Mouse (Mus musculus): Measurements from ENCODE around the gene Ggcx. TPM values are rescaled to one million over a fixed set of nuclear protein-coding genes. Genes with fewer than 3 reads are reported as not detected.

Ggcx gene
- polyA plus RNA-seq, 1 experiment from 2014 or later, result 9.4 TPM

GRCm38 (mm10) chr6:72383952-72384351 is 30.2 kb upstream of the Ggcx start:
- H3K36me3 ChIP-seq (ENCODE audit: control insufficient read depth, insufficient read depth, low read length), result no peaks in the 10 kb centered on the region
- no peak overlapping the region for H3K4me3 ChIP-seq (ENCODE audit: low read depth, low read length)
- peaks cover 6% of the 10 kb centered on the region; the same call in 1 of the 2 replicates for H3K4me1 ChIP-seq (ENCODE audit: control insufficient read depth, insufficient read depth, low read length)
- H3K4me2 ChIP-seq, result no peak overlapping the region
- H3K9me3 ChIP-seq (ENCODE audit: control insufficient read depth, low read length), result no peaks in the 10 kb centered on the region
- no peak for ATAC-seq (ENCODE audit: low FRiP score)
- H3K9ac ChIP-seq (ENCODE audit: low read length), result no peak overlapping the region
- WGBS, result 88% methylated on average over 7 of the region's 7 CpGs
- DNase-seq (ENCODE audit: low spot score, missing footprints), result no peak
- no peak overlapping the region for H3K27ac ChIP-seq (ENCODE audit: low read depth, low read length)
- H3K27me3 ChIP-seq (ENCODE audit: control insufficient read depth, insufficient read depth, low read length), result peaks cover 16% of the 10 kb centered on the region

DNA sequence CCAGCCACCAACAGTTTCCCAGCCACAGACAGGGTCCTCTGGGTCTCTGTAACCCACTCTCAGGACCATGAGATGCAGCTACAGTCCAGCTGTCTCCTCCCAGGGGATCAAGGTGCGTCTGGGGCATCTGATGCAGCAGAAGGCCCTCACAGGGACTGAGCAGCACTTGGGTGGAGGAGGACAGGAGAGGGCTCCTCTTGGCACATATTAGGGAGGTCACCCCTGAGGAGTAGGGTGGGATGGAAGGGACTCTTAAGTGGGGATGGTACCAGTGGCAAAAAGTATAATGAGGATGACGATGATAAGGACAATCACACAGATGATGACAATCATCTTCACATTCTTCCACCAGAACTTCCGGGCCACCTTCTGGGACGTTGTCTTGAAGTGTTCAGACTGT is 28.9 kb upstream of the Ggcx start:
- no peak for ATAC-seq (ENCODE audit: low FRiP score)
- no peaks in the 10 kb centered on the region for H3K36me3 ChIP-seq (ENCODE audit: control insufficient read depth, insufficient read depth, low read length)
- 86% methylated on average over 4 of the region's 4 CpGs for WGBS

DNA sequence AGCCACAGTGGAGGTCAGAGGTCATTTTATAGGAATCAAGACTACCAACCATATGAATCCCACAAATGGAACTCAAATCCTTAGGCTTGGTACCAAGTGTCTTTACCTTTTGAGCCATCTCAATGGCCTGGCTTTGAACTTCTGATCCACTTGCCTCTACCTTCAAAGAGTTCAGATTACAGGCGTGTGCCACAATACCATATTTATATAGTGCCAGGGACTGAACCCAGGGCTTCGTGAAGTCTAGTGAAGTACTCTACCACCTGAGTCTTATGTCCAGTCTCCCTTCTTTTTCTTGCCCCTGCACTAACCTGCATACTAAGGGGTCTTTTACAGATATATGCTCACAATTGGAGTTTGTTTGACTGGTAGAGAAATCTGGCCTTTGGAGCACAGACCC is 27.5 kb upstream of the Ggcx start:
- H3K4me3 ChIP-seq (ENCODE audit: low read depth, low read length), result no peak overlapping the region
- H3K9me3 ChIP-seq (ENCODE audit: control insufficient read depth, low read length), result no peaks in the 10 kb centered on the region
- H3K9ac ChIP-seq (ENCODE audit: low read length), result no peak overlapping the region
- H3K4me1 ChIP-seq (ENCODE audit: control insufficient read depth, insufficient read depth, low read length), result peaks cover 7% of the 10 kb centered on the region
- H3K27ac ChIP-seq (ENCODE audit: low read depth, low read length), result no peak overlapping the region
- no peaks in the 10 kb centered on the region for H3K36me3 ChIP-seq (ENCODE audit: control insufficient read depth, insufficient read depth, low read length)
- H3K4me2 ChIP-seq, result no peak overlapping the region
- no peak for ATAC-seq (ENCODE audit: low FRiP score)
- H3K27me3 ChIP-seq (ENCODE audit: control insufficient read depth, insufficient read depth, low read length), result no peaks in the 10 kb centered on the region; the same call in 1 of the 2 replicates
- DNase-seq (ENCODE audit: low spot score, missing footprints), result no peak
- WGBS, result 81% methylated on average over 2 of the region's 2 CpGs

More for the DNA sequence above, 28.9 kb upstream of the Ggcx start:
- peaks cover 4% of the 10 kb centered on the region for H3K27me3 ChIP-seq (ENCODE audit: control insufficient read depth, insufficient read depth, low read length)
- H3K4me3 ChIP-seq (ENCODE audit: low read depth, low read length), result no peak overlapping the region
- H3K9ac ChIP-seq (ENCODE audit: low read length), result no peak overlapping the region
- H3K4me1 ChIP-seq (ENCODE audit: control insufficient read depth, insufficient read depth, low read length), result peaks cover 8% of the 10 kb centered on the region
- H3K4me2 ChIP-seq, result no peak overlapping the region
- no peak for DNase-seq (ENCODE audit: low spot score, missing footprints)
- no peaks in the 10 kb centered on the region for H3K9me3 ChIP-seq (ENCODE audit: control insufficient read depth, low read length)
- no peak overlapping the region for H3K27ac ChIP-seq (ENCODE audit: low read depth, low read length)

GRCm38 (mm10) chr6:72387816-72388215 is 26.3 kb upstream of the Ggcx start:
- DNase-seq (ENCODE audit: low spot score, missing footprints), result no peak
- ATAC-seq (ENCODE audit: low FRiP score), result no peak
- Histone ChIP-seq H3K4me3 (ENCODE audit: low read depth, low read length) (no peak overlapping the region), H3K9ac (ENCODE audit: low read length) (no peak overlapping the region), H3K27ac (ENCODE audit: low read depth, low read length) (no peak overlapping the region), H3K27me3 (ENCODE audit: control insufficient read depth, insufficient read depth, low read length) (no peaks in the 10 kb centered on the region), H3K4me1 (ENCODE audit: control insufficient read depth, insufficient read depth, low read length) (peaks cover 7% of the 10 kb centered on the region), H3K4me2 (no peak overlapping the region), H3K36me3 (ENCODE audit: control insufficient read depth, insufficient read depth, low read length) (no peaks in the 10 kb centered on the region), H3K9me3 (ENCODE audit: control insufficient read depth, low read length) (no peaks in the 10 kb centered on the region)
- WGBS, result 71% methylated on average over 3 of the region's 3 CpGs

DNA sequence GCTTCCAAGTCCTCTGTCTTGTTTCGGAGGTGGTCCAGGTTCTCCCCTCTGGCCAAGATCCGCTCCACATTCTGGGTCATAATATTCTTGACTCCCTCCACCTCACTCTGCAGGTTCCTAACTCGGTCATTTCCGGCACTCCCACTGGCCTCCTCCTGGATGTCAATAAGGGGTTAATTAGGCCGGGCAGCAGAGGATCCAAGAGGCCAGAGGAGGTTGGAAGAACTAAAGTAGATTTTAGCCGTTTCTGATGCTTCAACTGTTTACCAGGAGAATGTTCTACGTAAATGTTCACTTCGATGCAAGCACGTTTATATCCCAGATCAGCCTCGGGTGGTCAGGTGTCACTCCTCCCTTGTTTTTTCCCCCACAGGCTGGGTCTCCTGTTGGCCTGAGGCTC is 25.8 kb upstream of the Ggcx start:
- Histone ChIP-seq H3K9ac (ENCODE audit: low read length) (no peak overlapping the region), H3K36me3 (ENCODE audit: control insufficient read depth, insufficient read depth, low read length) (no peaks in the 10 kb centered on the region), H3K4me3 (ENCODE audit: low read depth, low read length) (no peak overlapping the region), H3K27me3 (ENCODE audit: control insufficient read depth, insufficient read depth, low read length) (no peaks in the 10 kb centered on the region), H3K27ac (ENCODE audit: low read depth, low read length) (no peak overlapping the region), H3K4me2 (no peak overlapping the region), H3K9me3 (ENCODE audit: control insufficient read depth, low read length) (no peaks in the 10 kb centered on the region), H3K4me1 (ENCODE audit: control insufficient read depth, insufficient read depth, low read length) (peaks cover 7% of the 10 kb centered on the region)
- WGBS, result 72% methylated on average over 10 of the region's 10 CpGs
- no peak for ATAC-seq (ENCODE audit: low FRiP score)
- DNase-seq (ENCODE audit: low spot score, missing footprints), result peak; percentile 77

GRCm38 (mm10) chr6:72388791-72389329 is 25.2 kb upstream of the Ggcx start:
- Histone ChIP-seq H3K4me2 (no peak overlapping the region), H3K27me3 (ENCODE audit: control insufficient read depth, insufficient read depth, low read length) (no peaks in the 10 kb centered on the region), H3K4me1 (ENCODE audit: control insufficient read depth, insufficient read depth, low read length) (peaks cover 7% of the 10 kb centered on the region), H3K4me3 (ENCODE audit: low read depth, low read length) (no peak overlapping the region), H3K27ac (ENCODE audit: low read depth, low read length) (no peak overlapping the region), H3K9ac (ENCODE audit: low read length) (no peak overlapping the region), H3K36me3 (ENCODE audit: control insufficient read depth, insufficient read depth, low read length) (no peaks in the 10 kb centered on the region), H3K9me3 (ENCODE audit: control insufficient read depth, low read length) (no peaks in the 10 kb centered on the region)
- ATAC-seq (ENCODE audit: low FRiP score), result no peak
- DNase-seq (ENCODE audit: low spot score, missing footprints), result peak; percentile 59
- 92% methylated on average over 6 of the region's 6 CpGs for WGBS

DNA sequence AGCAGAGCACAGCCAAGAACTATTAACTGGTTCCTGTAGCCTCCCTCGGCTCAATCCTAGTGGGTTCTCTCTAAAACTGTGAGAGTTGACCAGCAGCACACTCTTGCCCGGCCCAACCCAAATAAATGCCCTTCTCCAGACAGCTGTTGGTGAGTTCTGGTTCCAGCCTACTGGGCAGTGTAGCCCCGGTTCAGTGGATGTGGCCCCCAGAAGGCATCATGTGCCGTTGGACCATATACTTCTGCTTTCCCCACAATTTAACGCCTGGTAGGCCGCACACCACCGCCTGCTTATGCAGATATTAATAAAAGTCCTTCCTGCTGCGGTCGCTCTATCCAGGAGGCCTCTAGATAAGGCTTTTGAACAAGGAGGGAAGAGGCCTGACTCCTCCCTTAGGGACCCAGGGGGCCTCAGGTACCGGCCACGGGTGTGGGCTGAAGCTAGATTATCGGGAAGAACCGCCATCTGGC is 24.6 kb upstream of the Ggcx start:
- ATAC-seq (ENCODE audit: low FRiP score) (peak; percentile 35; the same call in 1 of the 2 replicates), DNase-seq (ENCODE audit: low spot score, missing footprints) (no peak)
- peak overlapping the region; percentile 70 for H3K9ac ChIP-seq (ENCODE audit: low read length)
- peak overlapping the region; percentile 27 for H3K4me3 ChIP-seq (ENCODE audit: low read depth, low read length)
- WGBS, result 33% methylated on average over 13 of the region's 13 CpGs
- H3K9me3 ChIP-seq (ENCODE audit: control insufficient read depth, low read length), result no peaks in the 10 kb centered on the region
- peak overlapping the region; percentile 51 for H3K4me2 ChIP-seq
- no peaks in the 10 kb centered on the region for H3K27me3 ChIP-seq (ENCODE audit: control insufficient read depth, insufficient read depth, low read length)
- H3K27ac ChIP-seq (ENCODE audit: low read depth, low read length), result no peak overlapping the region
- no peaks in the 10 kb centered on the region for H3K36me3 ChIP-seq (ENCODE audit: control insufficient read depth, insufficient read depth, low read length)
- peaks cover 7% of the 10 kb centered on the region for H3K4me1 ChIP-seq (ENCODE audit: control insufficient read depth, insufficient read depth, low read length)

DNA sequence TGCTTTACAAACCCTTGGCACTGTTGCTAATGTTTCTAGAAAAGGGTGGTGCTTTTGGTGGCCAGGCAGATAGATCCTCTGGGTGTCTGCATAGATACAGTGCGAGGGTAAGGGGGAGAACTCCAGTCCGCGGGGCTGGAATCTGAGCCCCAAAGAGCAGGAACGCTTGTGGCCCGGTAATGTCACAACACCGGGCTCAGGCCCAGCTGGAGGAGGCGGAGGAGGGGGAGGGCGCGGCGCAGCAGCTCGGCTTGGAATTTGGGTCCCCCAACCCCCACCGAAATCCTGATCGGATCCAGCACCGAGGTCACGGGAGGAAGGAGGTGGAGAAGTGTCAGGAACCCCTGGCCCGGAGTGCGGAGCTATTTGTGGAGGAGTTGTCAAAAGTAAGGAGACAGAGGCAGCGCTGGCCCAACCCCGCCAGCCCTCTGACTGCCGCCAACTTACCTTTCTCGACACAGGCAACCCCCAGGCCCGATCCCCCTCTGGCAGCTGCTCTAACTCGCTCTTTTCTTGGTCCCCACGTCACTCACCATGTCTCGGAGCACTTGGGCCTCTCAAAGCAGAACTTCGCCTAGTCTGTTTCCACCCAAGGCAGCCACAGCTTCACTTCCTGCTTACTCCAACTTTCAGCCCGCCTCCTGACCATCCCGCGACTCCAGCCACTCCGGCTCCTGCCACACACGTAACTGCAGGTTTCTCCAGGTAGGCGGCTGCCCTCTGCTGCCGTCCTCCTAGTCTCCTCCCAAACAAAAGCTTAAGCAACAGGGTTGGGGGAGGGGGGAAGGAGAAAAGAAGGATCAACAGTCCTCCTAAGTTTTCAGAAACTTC is 24.0 kb upstream of the Ggcx start, which contains the start of gene Vamp8:
Gene Vamp8, minus strand, starts transcription at position 763 of the 831 bp plus-strand sequence.
- no peaks in the 10 kb centered on the region for H3K9me3 ChIP-seq (ENCODE audit: control insufficient read depth, low read length)
- no peaks in the 10 kb centered on the region for H3K36me3 ChIP-seq (ENCODE audit: control insufficient read depth, insufficient read depth, low read length)
- 2% methylated on average over 33 of the region's 33 CpGs for WGBS
- peak within 1 kb of the TSS; percentile 51 for H3K4me2 ChIP-seq
- peaks cover 7% of the 10 kb centered on the region for H3K4me1 ChIP-seq (ENCODE audit: control insufficient read depth, insufficient read depth, low read length)
- ATAC-seq (ENCODE audit: low FRiP score) (peak; percentile 58), DNase-seq (ENCODE audit: low spot score, missing footprints) (peak; percentile 97)
- H3K9ac ChIP-seq (ENCODE audit: low read length), result peak within 1 kb of the TSS; percentile 70
- no peak within 1 kb of the TSS for H3K27ac ChIP-seq (ENCODE audit: low read depth, low read length)
- no peaks in the 10 kb centered on the region for H3K27me3 ChIP-seq (ENCODE audit: control insufficient read depth, insufficient read depth, low read length)
- H3K4me3 ChIP-seq (ENCODE audit: low read depth, low read length), result peak within 1 kb of the TSS; percentile 27

All from midbrain, embryonic 11.5 days (tissue).